Mouse (Mus musculus) MEL-GATA-1-ER (cell line): ENCODE results near the gene Elmo1.

ENCODE experiments used
- DNase-seq: peaks from one replicate; pipeline ENCODE4 v3.0.0-alpha.2; 2012; ENCODE audit warnings: low read depth; ENCODE audit errors: extremely low read depth

The Elmo1 gene

GRCm38 (mm10) chr13:20094916-20095700 lies 4.7 kb downstream of the Elmo1 start:
- no peak for DNase-seq

GRCm38 (mm10) chr13:20097006-20097617 lies 6.7 kb downstream of the Elmo1 start:
- DNase-seq, result no peak

GRCm38 (mm10) chr13:20097934-20098593 lies 7.7 kb downstream of the Elmo1 start:
- DNase-seq, result no peak

- no peak for DNase-seq
Observed at GRCm38 (mm10) chr13:20098594-20098965, 8.2 kb downstream of the Elmo1 start.

- no peak for DNase-seq
Observed at GRCm38 (mm10) chr13:20099546-20099945, 9.2 kb downstream of the Elmo1 start.

GRCm38 (mm10) chr13:20100357-20100756 lies 10.0 kb downstream of the Elmo1 start:
- no peak for DNase-seq

- DNase-seq, result no peak
Observed at GRCm38 (mm10) chr13:20101691-20102090, 11.3 kb downstream of the Elmo1 start.

- no peak for DNase-seq
Observed at GRCm38 (mm10) chr13:20104791-20105190, 14.4 kb downstream of the Elmo1 start.

- DNase-seq, result no peak
Observed at GRCm38 (mm10) chr13:20105996-20106395, 15.6 kb downstream of the Elmo1 start.

- no peak for DNase-seq
Observed at GRCm38 (mm10) chr13:20107953-20108498, 17.6 kb downstream of the Elmo1 start.

GRCm38 (mm10) chr13:20108956-20109355 lies 18.6 kb downstream of the Elmo1 start:
- DNase-seq, result no peak

GRCm38 (mm10) chr13:20109446-20109845 lies 19.1 kb downstream of the Elmo1 start:
- no peak for DNase-seq

- DNase-seq, result no peak
Observed at GRCm38 (mm10) chr13:20109987-20110680, 19.7 kb downstream of the Elmo1 start.

GRCm38 (mm10) chr13:20111256-20111800 lies 20.9 kb downstream of the Elmo1 start:
- no peak for DNase-seq

GRCm38 (mm10) chr13:20115131-20115907 lies 24.9 kb downstream of the Elmo1 start:
- no peak for DNase-seq

GRCm38 (mm10) chr13:20116019-20116418 lies 25.6 kb downstream of the Elmo1 start:
- DNase-seq, result no peak

- no peak for DNase-seq
Observed at GRCm38 (mm10) chr13:20116868-20117510, 26.6 kb downstream of the Elmo1 start.

GRCm38 (mm10) chr13:20117691-20118090 lies 27.3 kb downstream of the Elmo1 start:
- no peak for DNase-seq

GRCm38 (mm10) chr13:20118909-20119308 lies 28.5 kb downstream of the Elmo1 start:
- DNase-seq, result no peak

GRCm38 (mm10) chr13:20120723-20121122 lies 30.3 kb downstream of the Elmo1 start:
- DNase-seq, result no peak
